Mouse (Mus musculus) spleen, adult 12 weeks (tissue): ENCODE results near the gene Afap1l2.

Experiments
- DNase-seq: peaks from one replicate; pipeline ENCODE4 v3.0.0; 2022; ENCODE audit warnings: low spot score

Gene Afap1l2

DNA sequence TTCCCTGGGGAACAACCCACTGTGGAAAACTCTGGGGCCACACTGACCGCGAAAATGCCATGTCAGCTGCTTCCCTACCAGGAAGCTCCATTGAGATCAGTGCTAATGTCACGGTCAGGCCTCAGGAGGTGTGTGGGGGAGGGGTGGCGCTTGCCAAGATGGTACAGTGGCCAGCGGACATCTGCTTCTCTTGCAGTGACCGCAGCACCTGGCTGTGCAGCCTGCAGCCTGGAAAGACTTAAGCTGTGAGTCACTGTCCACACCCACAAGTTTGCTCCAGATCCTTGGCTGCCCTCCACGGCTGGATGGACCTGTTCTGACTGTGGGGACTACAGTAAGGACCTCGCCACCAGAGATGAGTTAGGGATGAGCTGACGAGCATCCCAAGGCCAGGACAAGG, 68.2 kb downstream of the Afap1l2 start:
- no peak for DNase-seq

DNA sequence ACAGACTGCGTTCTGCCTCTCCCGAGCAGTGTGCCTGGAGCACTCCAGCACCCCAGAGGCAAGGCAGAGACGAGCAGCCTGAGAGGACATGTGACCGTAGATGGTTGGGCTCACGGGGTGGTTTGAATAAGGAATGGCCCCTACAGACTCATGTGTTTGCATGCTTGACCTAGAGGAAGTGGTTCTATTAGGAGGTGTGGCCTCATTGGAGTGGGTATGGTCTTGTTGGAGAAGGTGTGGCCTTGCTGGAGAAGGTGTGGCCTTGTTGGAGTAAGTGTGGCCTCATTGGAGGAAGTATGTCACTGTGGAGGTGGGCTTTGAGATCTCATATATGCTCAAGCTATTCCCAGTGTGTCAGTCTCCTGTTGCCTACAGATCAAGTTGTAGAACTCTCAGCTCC, 70.1 kb downstream of the Afap1l2 start:
- DNase-seq: no peak

DNA sequence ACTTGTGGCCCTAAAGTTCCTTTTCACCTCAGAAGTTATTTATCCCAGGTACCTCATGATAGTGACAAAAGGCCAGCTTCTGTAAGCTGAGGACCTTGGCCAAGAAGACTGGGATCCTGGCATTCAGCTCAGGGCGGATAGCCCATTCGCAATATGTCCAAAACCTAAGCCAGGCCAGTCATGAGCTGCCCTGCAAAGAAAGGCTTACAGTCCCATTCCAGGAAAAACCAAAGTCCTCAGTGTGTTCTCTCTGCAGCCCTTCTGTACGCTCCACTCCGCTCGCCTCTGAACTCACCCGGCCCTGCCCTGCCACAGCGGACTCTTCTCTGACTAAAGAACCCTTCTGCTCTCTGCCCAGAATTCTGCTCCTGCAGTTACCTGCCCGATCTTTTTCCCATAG, 71.8 kb downstream of the Afap1l2 start:
- no peak for DNase-seq

DNA sequence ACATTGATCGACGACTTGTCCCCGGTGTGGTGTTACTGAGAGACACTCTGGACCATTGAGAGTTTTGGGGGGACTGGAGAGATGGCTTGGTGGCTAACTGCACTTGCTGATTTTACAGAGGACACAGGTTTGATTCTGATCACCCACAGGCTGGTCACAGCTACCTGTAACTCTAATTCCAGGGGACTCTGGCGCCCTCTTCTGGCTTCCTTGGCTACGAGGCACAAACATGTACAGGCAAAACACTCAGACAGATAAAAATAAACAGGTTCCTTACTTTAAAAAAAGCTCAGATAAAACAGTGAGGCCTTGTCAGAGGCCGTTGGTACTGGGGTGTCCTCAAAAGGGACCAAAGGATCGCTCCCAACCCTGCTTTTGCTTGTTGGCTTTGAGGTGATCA, 72.3 kb downstream of the Afap1l2 start:
- DNase-seq: no peak

DNA sequence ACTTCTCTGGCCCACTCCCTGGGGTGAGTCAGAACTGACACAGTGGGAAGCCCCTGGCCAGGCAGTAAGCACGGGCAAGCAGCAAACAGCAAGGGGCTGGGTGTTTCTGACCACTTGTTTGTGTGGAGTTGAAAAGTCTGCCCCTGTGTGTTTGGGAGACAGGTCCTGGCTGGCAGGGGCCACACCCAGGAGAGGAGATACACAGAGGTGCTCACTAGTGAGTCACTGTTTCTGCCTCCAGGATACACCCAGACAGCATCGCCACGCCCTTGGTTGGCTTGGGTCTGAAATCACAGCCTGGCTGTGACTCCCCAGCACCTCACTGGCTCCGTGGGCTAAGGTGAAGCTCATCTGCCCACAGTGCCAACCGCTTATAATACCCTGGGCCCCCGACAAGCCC, 72.9 kb downstream of the Afap1l2 start:
- no peak for DNase-seq

DNA sequence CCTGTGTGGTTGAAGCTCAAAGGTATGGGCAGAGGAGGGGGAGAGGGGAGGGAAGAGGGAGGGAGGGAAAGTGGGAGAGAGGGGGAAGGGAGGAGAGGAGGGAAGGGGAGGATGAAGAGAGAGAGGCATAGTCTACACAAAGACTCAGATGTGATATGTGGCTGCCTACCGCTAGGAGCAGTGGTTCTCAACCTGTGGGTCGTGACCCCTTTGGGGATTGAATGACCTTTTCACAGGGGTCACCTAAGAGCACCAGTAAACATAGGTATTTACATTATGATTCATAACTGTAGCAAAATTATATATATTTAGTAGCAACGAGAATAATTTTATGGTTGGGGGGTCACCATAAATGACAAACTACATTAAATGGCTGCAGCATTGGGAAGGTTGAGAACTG, 74.2 kb downstream of the Afap1l2 start:
- DNase-seq: no peak

DNA sequence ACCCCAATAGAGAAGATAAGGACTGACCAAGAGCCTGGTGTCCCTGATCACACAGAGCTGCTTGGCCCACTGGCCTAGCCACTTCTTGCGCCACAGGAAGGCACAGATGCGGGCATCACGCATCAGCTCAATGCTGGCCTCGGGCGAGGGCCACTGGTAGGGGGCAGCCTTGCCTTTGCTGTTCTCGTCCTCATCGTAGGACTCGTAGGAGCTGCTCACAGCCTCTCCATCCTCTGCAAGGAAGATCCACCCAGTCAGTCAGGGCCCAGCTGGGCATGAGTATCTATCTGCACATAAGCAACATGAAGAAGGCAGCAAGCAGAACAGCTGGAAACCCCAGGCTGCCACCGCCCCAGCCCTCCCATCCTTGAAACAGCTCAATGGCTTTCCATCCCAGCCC, 78.0 kb downstream of the Afap1l2 start:
- DNase-seq: no peak

DNA sequence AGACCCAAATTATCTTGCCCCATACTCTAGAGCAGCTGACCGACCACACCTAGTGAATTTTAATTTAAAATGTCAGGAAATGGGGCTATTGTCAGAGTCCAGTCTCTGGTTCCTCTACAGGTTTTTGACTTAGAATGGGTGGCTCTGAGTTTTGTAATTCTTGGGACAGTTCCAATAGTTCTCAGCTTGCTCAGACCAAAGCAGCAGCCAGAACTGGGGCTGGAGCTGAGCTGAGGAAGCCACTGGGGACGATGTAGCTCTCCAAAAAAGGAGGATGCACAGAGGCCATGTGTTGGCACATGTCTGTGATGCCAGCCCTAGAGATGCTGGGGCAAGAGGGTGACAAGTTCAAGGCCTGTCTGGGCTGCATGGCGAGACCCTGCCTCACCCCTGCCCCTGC, 78.6 kb downstream of the Afap1l2 start:
- no peak for DNase-seq

DNA sequence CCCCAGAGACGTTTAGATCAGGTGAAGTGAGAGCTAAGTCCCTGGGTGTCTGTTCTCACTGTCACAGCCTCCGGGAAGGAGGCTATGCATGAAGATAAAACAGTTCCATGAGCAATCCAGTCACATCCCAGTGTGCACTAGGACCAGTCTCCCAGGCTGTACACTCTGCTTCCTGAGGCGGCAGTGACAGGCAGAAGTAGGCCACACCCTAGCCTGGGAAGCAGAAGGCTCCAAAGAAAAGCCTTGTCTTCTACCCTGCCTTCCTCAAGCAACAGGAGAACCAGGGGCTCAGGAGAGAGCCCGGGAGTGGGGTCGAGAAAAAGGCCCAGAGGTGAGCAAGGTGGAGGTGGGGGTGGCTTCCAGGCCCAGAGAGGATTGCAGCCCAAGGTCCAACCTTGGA, 86.3 kb downstream of the Afap1l2 start:
- DNase-seq: no peak

DNA sequence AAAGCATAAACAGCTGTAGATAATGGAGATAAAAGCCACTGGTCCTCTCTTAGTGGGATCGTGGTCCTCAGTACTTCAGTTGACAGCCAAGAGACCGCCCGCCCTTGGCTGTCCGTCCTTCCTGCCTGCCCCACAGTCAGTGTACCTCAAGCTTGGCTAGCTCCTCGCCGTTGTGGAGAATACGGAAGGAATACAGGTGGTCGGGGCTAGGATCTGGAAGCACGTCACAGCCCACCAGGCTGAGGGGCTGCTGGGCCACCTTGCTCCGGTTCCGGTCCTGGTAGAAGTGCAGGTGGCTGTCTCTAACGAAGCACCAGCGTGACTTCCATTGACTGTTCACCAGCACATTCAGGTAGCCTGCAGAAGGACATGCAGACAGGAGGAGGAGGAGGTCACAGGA, 87.8 kb downstream of the Afap1l2 start:
- no peak for DNase-seq

DNA sequence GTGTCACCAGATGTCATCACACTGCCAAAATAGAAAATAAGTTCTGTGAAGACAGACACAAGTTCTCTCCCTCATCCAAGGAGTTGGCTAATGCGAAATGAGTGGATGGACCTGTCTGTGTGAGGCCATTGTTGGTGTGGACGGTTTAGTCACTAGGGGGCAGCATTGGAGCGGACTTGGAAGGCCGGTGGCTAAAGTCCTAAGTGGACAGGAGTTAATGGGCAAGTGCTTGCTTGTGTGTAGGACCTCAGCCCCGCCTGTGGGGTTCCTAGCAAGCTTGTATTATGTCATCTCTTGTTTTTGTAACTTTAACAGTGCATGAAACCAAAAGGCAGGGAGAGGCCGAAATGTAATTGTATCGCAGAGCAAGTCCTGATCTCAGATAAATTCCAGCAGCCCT, 88.4 kb downstream of the Afap1l2 start:
- DNase-seq: no peak

DNA sequence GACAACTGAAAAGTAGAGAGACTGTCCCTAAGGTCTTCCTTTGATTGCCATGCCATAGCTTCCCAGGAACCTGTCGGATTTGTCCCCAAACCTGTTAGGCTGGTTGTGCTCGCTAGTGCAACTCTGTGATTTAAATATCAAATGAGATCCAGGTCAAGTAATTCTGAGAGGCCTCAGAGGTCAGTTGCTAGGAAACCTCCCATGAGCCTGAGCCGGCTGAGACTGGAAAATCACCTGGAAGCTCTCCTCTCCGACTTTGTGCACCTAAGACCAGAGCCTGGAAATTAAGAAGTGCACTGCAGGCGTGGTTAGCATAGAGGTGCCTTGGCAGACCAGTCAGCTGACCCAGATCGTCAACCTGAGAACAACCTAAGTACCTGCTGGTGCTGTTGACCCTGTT, 92.9 kb downstream of the Afap1l2 start:
- no peak for DNase-seq

DNA sequence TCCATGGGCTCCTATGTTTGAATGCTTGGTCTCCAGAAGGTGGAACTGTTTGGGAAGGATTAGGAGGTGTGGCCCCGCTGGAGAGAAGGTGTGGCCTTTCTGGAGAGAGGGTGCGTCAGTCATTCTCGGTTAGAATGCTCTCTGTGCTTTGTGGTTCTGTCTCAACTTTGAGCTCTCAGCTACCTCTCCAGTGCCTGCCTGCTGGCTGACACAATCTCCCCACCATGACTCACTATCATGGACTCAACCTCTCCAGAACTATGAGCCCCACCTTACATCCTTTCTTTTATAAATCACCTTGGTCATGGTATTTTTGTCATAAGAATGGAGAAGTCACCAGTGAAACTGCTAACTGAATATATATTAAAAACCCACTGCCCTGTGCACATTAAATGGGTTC, 93.4 kb downstream of the Afap1l2 start:
- DNase-seq: no peak

DNA sequence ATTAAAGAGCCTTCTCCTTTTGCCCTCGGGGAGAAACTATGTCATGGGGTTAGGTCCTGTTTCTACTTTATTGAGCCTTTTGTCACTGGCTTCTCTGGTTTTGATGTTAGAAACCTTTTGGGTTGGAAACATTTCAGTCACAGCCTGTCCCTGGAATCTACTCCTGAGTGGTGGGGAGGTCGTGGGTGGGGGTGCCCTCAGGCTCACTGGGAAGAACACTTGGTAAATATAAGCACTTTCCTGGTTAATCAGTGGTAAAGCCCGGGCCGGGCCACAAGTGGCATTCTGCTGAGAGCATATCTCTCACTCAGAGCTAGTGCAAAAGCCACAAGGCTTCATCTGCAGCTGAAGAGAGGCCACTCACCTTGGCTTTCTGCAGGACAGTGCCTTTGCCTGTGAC, 94.3 kb downstream of the Afap1l2 start:
- DNase-seq: no peak

DNA sequence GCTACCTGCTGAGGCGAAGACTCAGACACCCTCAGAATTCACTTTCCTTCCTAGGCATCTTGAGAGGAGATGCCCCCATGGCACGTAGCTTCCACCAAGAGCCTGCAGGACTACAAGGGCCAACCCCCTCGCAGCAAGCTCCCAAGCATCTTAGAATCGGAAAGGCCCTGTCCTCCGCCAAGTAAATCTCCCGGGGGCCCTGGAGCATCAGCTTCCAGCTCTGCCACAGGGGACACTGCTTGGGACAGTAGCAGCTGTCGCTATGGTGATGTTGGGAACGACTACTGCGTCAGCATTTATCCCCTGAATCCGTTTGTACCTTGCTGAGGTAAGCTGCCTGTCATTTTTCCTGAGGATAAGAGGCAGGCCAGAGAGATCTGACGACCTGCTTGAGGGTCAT, 97.5 kb downstream of the Afap1l2 start:
- no peak for DNase-seq

DNA sequence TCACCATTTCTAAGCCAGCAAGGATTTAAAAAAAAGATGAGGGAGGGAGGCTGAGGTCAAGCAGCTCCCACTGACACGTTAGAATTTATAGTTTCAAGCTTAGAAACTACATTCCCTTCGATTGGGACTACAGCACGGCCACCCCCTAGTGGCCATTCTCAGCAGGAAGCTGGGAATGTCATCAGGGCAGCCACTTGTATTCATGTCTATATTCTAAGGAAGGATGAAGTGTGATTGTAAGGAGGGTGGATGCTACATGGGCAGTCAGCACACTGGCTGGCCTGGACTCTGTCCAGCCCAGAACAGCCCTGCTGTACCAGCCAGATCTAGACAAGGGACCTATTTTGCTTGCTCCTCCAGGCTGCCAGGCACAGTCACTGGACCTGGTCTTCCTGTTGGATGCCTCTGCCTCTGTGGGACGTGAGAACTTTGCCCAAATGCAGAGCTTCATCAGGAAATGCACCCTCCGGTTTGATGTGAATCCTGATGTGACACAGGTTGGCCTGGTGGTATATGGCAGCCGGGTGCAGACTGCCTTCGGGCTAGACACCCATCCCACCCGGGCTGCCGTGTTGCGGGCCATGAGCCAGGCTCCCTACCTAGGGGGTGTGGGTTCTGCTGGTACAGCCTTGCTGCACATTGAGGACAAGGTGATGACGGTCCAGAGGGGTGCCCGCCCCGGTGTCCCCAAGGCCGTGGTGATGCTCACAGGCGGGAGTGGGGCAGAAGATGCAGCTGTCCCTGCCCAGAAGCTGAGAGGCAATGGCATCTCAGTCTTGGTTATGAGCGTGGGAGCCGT, 99.4 kb downstream of the Afap1l2 start:
- DNase-seq: no peak

DNA sequence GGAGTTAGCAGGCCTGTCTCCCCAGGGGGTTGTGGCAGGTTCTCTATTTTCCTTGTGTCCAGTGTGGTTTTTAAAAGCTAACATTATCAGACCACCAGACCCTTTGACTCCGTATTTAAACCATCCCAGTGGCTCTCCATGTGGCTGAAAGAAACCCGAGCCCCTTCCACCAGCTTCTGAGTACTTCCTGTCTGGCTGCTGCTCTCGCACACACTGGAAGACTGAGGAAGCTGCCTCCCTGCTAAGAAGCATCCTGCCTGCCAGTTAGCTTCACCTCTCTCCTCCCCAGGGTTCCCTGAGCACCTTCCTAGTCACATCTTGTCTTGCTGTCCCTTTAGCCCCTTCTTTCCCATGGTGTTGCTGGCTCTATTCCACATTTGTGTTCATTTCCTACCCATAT, 100.2 kb downstream of the Afap1l2 start:
- no peak for DNase-seq

DNA sequence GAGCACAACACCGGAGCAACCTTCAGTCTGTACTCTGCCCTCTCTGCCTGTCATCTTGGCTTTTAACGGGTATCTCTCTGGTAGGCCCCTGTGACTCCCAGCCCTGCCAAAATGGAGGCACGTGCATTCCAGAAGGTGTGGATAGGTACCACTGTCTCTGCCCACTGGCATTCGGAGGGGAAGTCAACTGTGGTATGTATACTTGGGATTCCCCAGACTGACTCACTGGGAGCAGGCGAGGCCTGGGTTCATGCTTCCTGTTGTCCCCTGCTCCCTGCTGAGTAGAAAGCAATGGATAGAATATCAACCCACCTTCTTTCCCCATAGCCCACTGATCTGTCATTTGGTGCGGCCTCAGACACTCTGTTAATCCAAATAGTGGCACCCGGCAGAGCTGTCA, 102.6 kb downstream of the Afap1l2 start:
- DNase-seq: no peak

DNA sequence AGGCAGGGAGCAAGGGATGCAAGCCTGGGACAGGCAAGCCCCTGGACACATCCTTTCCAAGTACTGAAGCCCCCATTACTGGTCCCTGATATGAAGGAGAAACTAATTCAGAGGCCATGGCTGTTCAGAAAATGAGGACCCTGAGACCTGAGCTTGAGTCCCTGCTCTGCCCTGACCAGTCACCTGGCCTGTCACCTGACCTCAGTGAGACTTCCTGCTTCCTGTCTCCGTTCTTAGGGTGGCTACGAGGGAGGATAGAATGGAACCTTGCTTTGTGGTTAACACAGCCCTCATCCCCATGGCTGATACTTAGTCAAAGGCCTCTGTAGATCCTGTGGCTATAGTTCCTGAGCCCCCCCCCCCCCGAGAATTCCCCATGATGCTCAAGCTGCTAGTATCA, 103.9 kb downstream of the Afap1l2 start:
- no peak for DNase-seq

DNA sequence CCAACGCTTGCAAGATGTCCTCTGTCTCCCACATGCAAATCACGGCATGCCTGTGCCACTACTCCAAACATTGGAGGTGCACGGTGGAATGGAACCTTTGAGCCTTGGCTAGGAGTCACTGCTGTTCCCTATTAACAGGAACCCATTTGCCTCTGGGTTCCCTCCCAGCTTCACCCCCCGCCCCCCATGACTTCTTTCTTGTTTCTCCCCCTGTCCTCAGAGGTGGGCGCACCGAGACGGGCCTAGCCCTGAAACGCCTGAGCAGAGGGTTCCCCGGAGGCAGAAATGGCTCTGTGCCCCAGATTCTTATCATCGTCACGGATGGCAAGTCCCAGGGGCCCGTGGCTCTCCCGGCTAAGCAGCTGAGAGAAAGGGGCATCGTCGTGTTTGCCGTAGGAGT, 110.4 kb downstream of the Afap1l2 start:
- DNase-seq: no peak

DNA sequence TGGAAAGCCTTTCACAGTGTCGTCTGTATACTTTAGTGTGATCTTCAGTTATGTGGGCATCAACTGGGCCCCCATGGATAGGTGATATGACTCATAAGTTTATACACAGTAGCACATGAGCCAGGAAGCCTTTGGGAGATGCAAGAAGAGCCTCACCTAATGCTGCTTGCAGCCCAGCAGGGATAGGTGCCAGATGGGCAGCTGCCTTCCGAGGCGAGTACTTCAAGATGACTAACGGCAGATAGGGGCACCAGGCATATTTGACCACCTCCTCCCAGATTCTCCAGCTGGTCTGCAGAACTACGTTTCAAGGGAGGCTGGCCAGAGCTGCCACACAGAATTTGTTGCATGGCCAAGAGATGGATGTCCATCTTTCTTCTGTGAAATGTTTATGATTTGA, 114.7 kb downstream of the Afap1l2 start:
- no peak for DNase-seq

DNA sequence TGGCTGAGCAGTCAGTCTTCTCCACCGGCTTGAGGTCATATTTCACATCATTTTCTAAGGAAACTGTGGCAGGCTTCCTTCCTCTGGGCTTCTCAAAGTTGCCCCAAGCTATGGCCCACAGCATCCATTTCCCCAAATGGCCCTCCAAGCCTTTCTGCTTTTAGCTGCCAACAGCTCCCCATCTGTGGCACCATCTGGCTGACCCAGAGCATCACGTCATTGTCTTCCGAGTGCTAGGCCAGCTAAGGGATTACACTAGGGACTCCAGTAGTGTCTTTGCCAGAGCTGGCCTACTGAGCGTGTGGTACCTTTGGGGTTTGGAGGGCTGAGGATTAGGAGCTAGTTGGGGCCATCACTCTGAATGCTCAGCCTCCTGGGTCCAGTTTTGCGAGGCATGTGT, 115.4 kb downstream of the Afap1l2 start:
- no peak for DNase-seq

DNA sequence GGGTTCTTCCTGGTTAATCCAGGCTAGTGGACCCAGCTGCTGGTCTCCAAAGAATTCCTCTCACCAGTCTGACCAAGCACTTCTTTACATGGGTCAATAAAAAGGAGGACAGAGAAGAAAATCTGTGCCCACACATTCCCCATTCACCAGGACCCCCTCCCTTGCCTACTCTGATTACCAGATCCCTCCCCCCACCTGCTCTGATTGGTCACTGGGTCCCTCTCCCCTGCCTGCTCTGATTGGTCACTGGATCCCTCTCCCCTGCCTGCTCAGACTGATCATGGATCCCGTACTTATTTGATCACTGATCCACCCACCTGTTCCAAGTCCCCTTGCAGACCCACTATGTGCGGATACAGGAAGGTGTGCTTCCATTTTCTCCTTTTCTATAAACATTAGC, 116.6 kb downstream of the Afap1l2 start:
- no peak for DNase-seq

DNA sequence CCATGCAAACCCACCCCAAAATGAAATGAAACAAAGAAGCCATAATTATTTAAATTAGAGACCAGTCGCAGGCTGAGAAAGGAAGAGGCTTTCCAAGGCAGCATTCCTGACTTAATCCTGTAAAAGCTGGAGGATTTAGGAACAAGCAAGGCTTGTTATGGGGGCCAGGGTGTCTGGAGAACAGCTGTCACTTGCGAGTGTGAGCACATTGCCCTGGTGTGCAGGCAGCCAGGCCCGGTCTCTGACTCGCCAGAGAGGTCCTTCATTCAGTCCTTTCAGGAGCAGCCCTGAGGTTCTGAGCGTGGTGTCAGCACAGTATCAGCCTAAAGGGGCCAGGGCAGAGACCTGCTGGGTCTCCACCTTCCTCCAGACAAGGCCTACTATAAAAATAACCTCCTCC, 119.4 kb downstream of the Afap1l2 start:
- no peak for DNase-seq

DNA sequence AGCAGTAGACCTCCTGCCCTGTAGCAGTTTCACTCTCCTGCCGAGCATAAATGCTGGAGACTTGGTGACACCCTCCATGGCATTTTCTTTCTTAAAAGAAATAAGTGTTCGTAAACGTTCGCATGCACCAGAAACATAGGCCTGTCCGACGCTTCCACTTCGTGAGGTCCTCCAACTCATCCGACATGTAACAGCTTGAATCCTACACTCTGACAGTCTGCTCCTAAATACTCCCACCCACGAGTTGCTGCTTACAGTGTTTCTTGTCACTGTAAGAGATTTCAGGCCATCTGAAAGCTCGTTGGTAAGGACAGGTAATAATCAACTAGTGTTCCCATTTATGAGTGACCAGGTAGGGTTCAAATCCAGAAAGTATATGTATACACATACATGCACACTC, 120.1 kb downstream of the Afap1l2 start:
- no peak for DNase-seq
